Mouse (Mus musculus): ENCODE results near the gene Rspo1. TPM values are rescaled to one million over a fixed set of nuclear protein-coding genes. Genes with fewer than 3 reads are reported as not detected.

Rspo1 gene
- polyA plus RNA-seq, 1 experiment from 2014 or later, result 8.2 TPM

GRCm38 (mm10) chr4:124959062-124959461 lies 27.2 kb upstream of the Rspo1 start:
- Histone ChIP-seq H3K36me3 (no peaks in the 10 kb centered on the region), H3K4me3 (replicated peaks) (no peak overlapping the region), H3K9me3 (no peaks in the 10 kb centered on the region), H3K9ac (no peak overlapping the region), H3K4me1 (replicated peaks) (no peaks in the 10 kb centered on the region), H3K27ac (no peak overlapping the region), H3K27me3 (replicated peaks) (0 out of 2 replicates have a peak, but pooled peaks cover 3% of the 10 kb centered on the region), H3K4me2 (replicated peaks) (no peak overlapping the region)
- no peak for ATAC-seq
- 38% methylated on average over 11 of the region's 11 CpGs for WGBS

GRCm38 (mm10) chr4:124960940-124961339 lies 25.3 kb upstream of the Rspo1 start:
- H3K36me3 ChIP-seq, result no peaks in the 10 kb centered on the region
- no peaks in the 10 kb centered on the region for H3K4me1 ChIP-seq (replicated peaks)
- no peaks in the 10 kb centered on the region for H3K9me3 ChIP-seq
- no peak for ATAC-seq
- no peak overlapping the region for H3K27ac ChIP-seq
- 88% methylated on average over 11 of the region's 11 CpGs for WGBS
- H3K4me2 ChIP-seq (replicated peaks), result no peak overlapping the region
- H3K27me3 ChIP-seq (replicated peaks), result no peaks in the 10 kb centered on the region
- H3K4me3 ChIP-seq (replicated peaks), result no peak overlapping the region
- no peak overlapping the region for H3K9ac ChIP-seq

GRCm38 (mm10) chr4:124962576-124962975 lies 23.7 kb upstream of the Rspo1 start:
- Histone ChIP-seq H3K4me2 (replicated peaks) (no peak overlapping the region), H3K4me1 (replicated peaks) (no peaks in the 10 kb centered on the region), H3K9me3 (no peaks in the 10 kb centered on the region), H3K4me3 (replicated peaks) (no peak overlapping the region), H3K36me3 (no peaks in the 10 kb centered on the region), H3K9ac (no peak overlapping the region), H3K27ac (no peak overlapping the region), H3K27me3 (replicated peaks) (no peaks in the 10 kb centered on the region)
- ATAC-seq, result no peak
- 38% methylated on average over 11 of the region's 11 CpGs for WGBS

GRCm38 (mm10) chr4:124964912-124965599 lies 21.2 kb upstream of the Rspo1 start:
- H3K27ac ChIP-seq, result no peak overlapping the region
- no peaks in the 10 kb centered on the region for H3K27me3 ChIP-seq (replicated peaks)
- 19% methylated on average over 8 of the region's 8 CpGs for WGBS
- no peak overlapping the region for H3K4me2 ChIP-seq (replicated peaks)
- ATAC-seq, result no peak
- no peaks in the 10 kb centered on the region for H3K36me3 ChIP-seq
- no peak overlapping the region for H3K9ac ChIP-seq
- H3K4me1 ChIP-seq (replicated peaks), result no peaks in the 10 kb centered on the region
- H3K9me3 ChIP-seq, result no peaks in the 10 kb centered on the region
- no peak overlapping the region for H3K4me3 ChIP-seq (replicated peaks)

GRCm38 (mm10) chr4:124968711-124969110 lies 17.5 kb upstream of the Rspo1 start:
- Histone ChIP-seq H3K27me3 (replicated peaks) (no peaks in the 10 kb centered on the region), H3K27ac (no peak overlapping the region), H3K4me2 (replicated peaks) (no peak overlapping the region), H3K4me3 (replicated peaks) (no peak overlapping the region), H3K9me3 (no peaks in the 10 kb centered on the region), H3K36me3 (no peaks in the 10 kb centered on the region), H3K9ac (no peak overlapping the region), H3K4me1 (replicated peaks) (peaks cover 4% of the 10 kb centered on the region; the same call in 1 of the 2 replicates)
- ATAC-seq, result no peak
- 70% methylated on average over 6 of the region's 6 CpGs for WGBS

- H3K4me3 ChIP-seq (replicated peaks), result no peak overlapping the region
- H3K4me2 ChIP-seq (replicated peaks), result no peak overlapping the region
- H3K4me1 ChIP-seq (replicated peaks), result peaks cover 4% of the 10 kb centered on the region; the same call in 1 of the 2 replicates
- ATAC-seq, result no peak
- H3K9me3 ChIP-seq, result no peaks in the 10 kb centered on the region
- no peaks in the 10 kb centered on the region; the same call in 1 of the 2 replicates for H3K27me3 ChIP-seq (replicated peaks)
- 73% methylated on average over 7 of the region's 7 CpGs for WGBS
- no peaks in the 10 kb centered on the region for H3K36me3 ChIP-seq
- H3K9ac ChIP-seq, result no peak overlapping the region
- no peak overlapping the region for H3K27ac ChIP-seq
Measured at GRCm38 (mm10) chr4:124969219-124969848, 16.9 kb upstream of the Rspo1 start.

GRCm38 (mm10) chr4:124970194-124970593 lies 16.0 kb upstream of the Rspo1 start:
- ATAC-seq, result no peak
- Histone ChIP-seq H3K36me3 (no peaks in the 10 kb centered on the region), H3K9me3 (no peaks in the 10 kb centered on the region), H3K4me1 (replicated peaks) (peaks cover 4% of the 10 kb centered on the region; the same call in 1 of the 2 replicates), H3K27ac (no peak overlapping the region), H3K4me2 (replicated peaks) (no peak overlapping the region), H3K9ac (no peak overlapping the region), H3K27me3 (replicated peaks) (no peaks in the 10 kb centered on the region; the same call in 1 of the 2 replicates), H3K4me3 (replicated peaks) (no peak overlapping the region)
- WGBS, result 66% methylated on average over 11 of the region's 11 CpGs

- no peak overlapping the region for H3K9ac ChIP-seq
- no peak overlapping the region for H3K4me2 ChIP-seq (replicated peaks)
- WGBS, result 34% methylated on average over 5 of the region's 5 CpGs
- no peaks in the 10 kb centered on the region; the same call in 1 of the 2 replicates for H3K27me3 ChIP-seq (replicated peaks)
- H3K4me3 ChIP-seq (replicated peaks), result no peak overlapping the region
- H3K4me1 ChIP-seq (replicated peaks), result peaks cover 4% of the 10 kb centered on the region; the same call in 1 of the 2 replicates
- no peak overlapping the region for H3K27ac ChIP-seq
- no peaks in the 10 kb centered on the region for H3K9me3 ChIP-seq
- no peaks in the 10 kb centered on the region for H3K36me3 ChIP-seq
- ATAC-seq, result peak; percentile 26; the same call in 1 of the 2 replicates
Measured at GRCm38 (mm10) chr4:124970677-124971076, 15.6 kb upstream of the Rspo1 start.

- no peak overlapping the region for H3K9ac ChIP-seq
- H3K4me1 ChIP-seq (replicated peaks), result peaks cover 4% of the 10 kb centered on the region; the same call in 1 of the 2 replicates
- 64% methylated on average over 8 of the region's 8 CpGs for WGBS
- H3K4me3 ChIP-seq (replicated peaks), result no peak overlapping the region
- H3K27me3 ChIP-seq (replicated peaks), result no peaks in the 10 kb centered on the region; the same call in 1 of the 2 replicates
- no peak overlapping the region for H3K27ac ChIP-seq
- peak; percentile 90 for ATAC-seq
- H3K9me3 ChIP-seq, result no peaks in the 10 kb centered on the region
- no peaks in the 10 kb centered on the region for H3K36me3 ChIP-seq
- H3K4me2 ChIP-seq (replicated peaks), result no peak overlapping the region
Measured at GRCm38 (mm10) chr4:124971094-124971493, 15.1 kb upstream of the Rspo1 start.

- Histone ChIP-seq H3K4me2 (replicated peaks) (no peak overlapping the region), H3K27me3 (replicated peaks) (no peaks in the 10 kb centered on the region; the same call in 1 of the 2 replicates), H3K9me3 (no peaks in the 10 kb centered on the region), H3K4me1 (replicated peaks) (peaks cover 4% of the 10 kb centered on the region; the same call in 1 of the 2 replicates), H3K36me3 (no peaks in the 10 kb centered on the region), H3K9ac (no peak overlapping the region), H3K4me3 (replicated peaks) (no peak overlapping the region), H3K27ac (no peak overlapping the region)
- WGBS, result 57% methylated on average over 9 of the region's 9 CpGs
- ATAC-seq, result no peak
Measured at GRCm38 (mm10) chr4:124972316-124972715, 13.9 kb upstream of the Rspo1 start.

- no peak overlapping the region for H3K27ac ChIP-seq
- ATAC-seq, result no peak
- no peaks in the 10 kb centered on the region for H3K9me3 ChIP-seq
- peaks cover 4% of the 10 kb centered on the region; the same call in 1 of the 2 replicates for H3K4me1 ChIP-seq (replicated peaks)
- 81% methylated on average over 2 of the region's 2 CpGs for WGBS
- H3K4me2 ChIP-seq (replicated peaks), result no peak overlapping the region
- no peak overlapping the region for H3K9ac ChIP-seq
- no peaks in the 10 kb centered on the region for H3K36me3 ChIP-seq
- no peaks in the 10 kb centered on the region; the same call in 1 of the 2 replicates for H3K27me3 ChIP-seq (replicated peaks)
- H3K4me3 ChIP-seq (replicated peaks), result no peak overlapping the region
Measured at GRCm38 (mm10) chr4:124973296-124973695, 12.9 kb upstream of the Rspo1 start.

- peak; percentile 91 for ATAC-seq
- H3K36me3 ChIP-seq, result no peaks in the 10 kb centered on the region
- no peaks in the 10 kb centered on the region for H3K4me1 ChIP-seq (replicated peaks)
- no peak overlapping the region for H3K27ac ChIP-seq
- peaks cover 7% of the 10 kb centered on the region for H3K27me3 ChIP-seq (replicated peaks)
- no peak overlapping the region for H3K4me2 ChIP-seq (replicated peaks)
- H3K4me3 ChIP-seq (replicated peaks), result no peak overlapping the region
- WGBS, result 18% methylated on average over 5 of the region's 5 CpGs
- H3K9me3 ChIP-seq, result no peaks in the 10 kb centered on the region
- no peak overlapping the region for H3K9ac ChIP-seq
Measured at GRCm38 (mm10) chr4:124978201-124978600, 8.0 kb upstream of the Rspo1 start.

Measured in intestine, embryonic 15.5 days (tissue).